Mouse (Mus musculus): ENCODE measurements around the gene Pip5k1b. TPM values are rescaled to one million over a fixed set of nuclear protein-coding genes. Genes with fewer than 3 reads are reported as not detected.
A peak's percentile ranks its signal among the peaks of the same experiment; 100 is the strongest.
"Not testable (repeated sequence)": the region's sequence is repeated elsewhere in the genome, so short reads cannot be mapped to it uniquely, and the experiment has no call there.

Gene Pip5k1b
- polyA plus RNA-seq, 1 experiment from 2014 or later, result 8.3 TPM

GRCm38 (mm10) chr19:24557456-24557855 is 1.8 kb upstream of the Pip5k1b start:
- Histone ChIP-seq H3K4me3 (ENCODE audit: low read depth, low read length) (no peak overlapping the region), H3K9ac (ENCODE audit: low read depth, low read length) (no peak overlapping the region)

GRCm38 (mm10) chr19:24556585-24556966 is 904 bp upstream of the Pip5k1b start:
- H3K4me2 ChIP-seq (ENCODE audit: low read depth, low read length), result peak overlapping the region; percentile 99
- H3K4me3 ChIP-seq (ENCODE audit: low read depth, low read length), result peak overlapping the region; percentile 89
- H3K27ac ChIP-seq (ENCODE audit: low read length), result peak overlapping the region; percentile 81
- no peak for ATAC-seq (ENCODE audit: low read depth)
- no peaks in the 10 kb centered on the region for H3K36me3 ChIP-seq (ENCODE audit: control insufficient read depth, insufficient read depth)
- H3K9ac ChIP-seq (ENCODE audit: low read depth, low read length), result peak overlapping the region; percentile 94
- H3K27me3 ChIP-seq (ENCODE audit: control insufficient read depth, insufficient read depth, low read depth, low read length), result peaks cover 28% of the 10 kb centered on the region
- H3K4me1 ChIP-seq (ENCODE audit: control insufficient read depth, low read depth, low read length), result peaks cover 29% of the 10 kb centered on the region
- no peaks in the 10 kb centered on the region for H3K9me3 ChIP-seq (replicated peaks; ENCODE audit: control insufficient read depth, low read length)
- 2% methylated on average over 12 of the region's 12 CpGs for WGBS (ENCODE audit: insufficient replicate concordance)

More at GRCm38 (mm10) chr19:24557456-24557855, 1.8 kb upstream of the Pip5k1b start:
- H3K27me3 ChIP-seq (ENCODE audit: control insufficient read depth, insufficient read depth, low read depth, low read length), result peaks cover 28% of the 10 kb centered on the region
- H3K4me1 ChIP-seq (ENCODE audit: control insufficient read depth, low read depth, low read length), result peaks cover 29% of the 10 kb centered on the region
- no peaks in the 10 kb centered on the region for H3K9me3 ChIP-seq (replicated peaks; ENCODE audit: control insufficient read depth, low read length)
- ATAC-seq (ENCODE audit: low read depth), result no peak
- H3K27ac ChIP-seq (ENCODE audit: low read length), result no peak overlapping the region
- H3K4me2 ChIP-seq (ENCODE audit: low read depth, low read length), result peak overlapping the region; percentile 99
- 6% methylated on average over 11 of the region's 11 CpGs for WGBS (ENCODE audit: insufficient replicate concordance)
- H3K36me3 ChIP-seq (ENCODE audit: control insufficient read depth, insufficient read depth), result no peaks in the 10 kb centered on the region

DNA sequence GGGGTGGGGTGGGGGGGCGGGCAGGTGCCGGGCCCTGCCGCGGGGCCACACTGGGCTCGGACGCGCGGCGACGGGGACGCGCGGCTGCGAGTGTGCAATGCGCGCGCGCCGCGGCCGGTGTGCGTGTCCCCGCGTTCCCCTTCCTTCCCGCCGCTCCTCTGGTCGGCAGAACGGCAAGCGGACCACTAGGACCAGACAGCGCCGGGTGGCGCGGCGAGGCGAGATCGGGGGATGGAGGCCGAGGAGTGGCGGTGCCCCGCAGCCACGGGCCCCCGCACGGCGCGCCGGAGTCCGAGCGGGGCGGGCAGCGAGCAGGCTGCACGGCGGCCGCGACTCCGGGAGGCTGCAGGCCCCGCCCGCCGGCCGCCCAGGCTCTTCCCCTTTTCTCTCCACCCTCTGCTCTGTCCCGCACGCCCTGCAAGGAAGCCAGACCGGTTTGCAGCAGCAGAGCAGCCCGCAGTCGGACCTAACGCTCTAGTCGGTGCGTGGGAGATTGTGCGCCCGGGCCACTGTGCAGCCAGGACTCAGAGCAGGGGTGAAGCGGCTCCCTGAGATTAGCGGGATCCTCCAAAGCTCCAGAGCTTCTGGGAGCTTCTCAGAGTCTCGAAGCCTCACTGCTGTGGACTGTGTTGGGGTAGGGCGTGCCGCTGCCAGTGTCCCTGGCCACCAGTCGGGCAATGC is 372 bp upstream of the Pip5k1b start:
- peak overlapping the region; percentile 94 for H3K9ac ChIP-seq (ENCODE audit: low read depth, low read length)
- H3K36me3 ChIP-seq (ENCODE audit: control insufficient read depth, insufficient read depth), result no peaks in the 10 kb centered on the region
- peak overlapping the region; percentile 89 for H3K4me3 ChIP-seq (ENCODE audit: low read depth, low read length)
- under 1% methylated on average over 37 of the region's 74 CpGs for WGBS (ENCODE audit: insufficient replicate concordance)
- H3K4me1 ChIP-seq (ENCODE audit: control insufficient read depth, low read depth, low read length), result peaks cover 29% of the 10 kb centered on the region
- ATAC-seq (ENCODE audit: low read depth), result peak; percentile 89
- H3K27ac ChIP-seq (ENCODE audit: low read length), result peak overlapping the region; percentile 81
- peak overlapping the region; percentile 99 for H3K4me2 ChIP-seq (ENCODE audit: low read depth, low read length)
- H3K27me3 ChIP-seq (ENCODE audit: control insufficient read depth, insufficient read depth, low read depth, low read length), result peaks cover 28% of the 10 kb centered on the region
- H3K9me3 ChIP-seq (replicated peaks; ENCODE audit: control insufficient read depth, low read length), result no peaks in the 10 kb centered on the region

DNA sequence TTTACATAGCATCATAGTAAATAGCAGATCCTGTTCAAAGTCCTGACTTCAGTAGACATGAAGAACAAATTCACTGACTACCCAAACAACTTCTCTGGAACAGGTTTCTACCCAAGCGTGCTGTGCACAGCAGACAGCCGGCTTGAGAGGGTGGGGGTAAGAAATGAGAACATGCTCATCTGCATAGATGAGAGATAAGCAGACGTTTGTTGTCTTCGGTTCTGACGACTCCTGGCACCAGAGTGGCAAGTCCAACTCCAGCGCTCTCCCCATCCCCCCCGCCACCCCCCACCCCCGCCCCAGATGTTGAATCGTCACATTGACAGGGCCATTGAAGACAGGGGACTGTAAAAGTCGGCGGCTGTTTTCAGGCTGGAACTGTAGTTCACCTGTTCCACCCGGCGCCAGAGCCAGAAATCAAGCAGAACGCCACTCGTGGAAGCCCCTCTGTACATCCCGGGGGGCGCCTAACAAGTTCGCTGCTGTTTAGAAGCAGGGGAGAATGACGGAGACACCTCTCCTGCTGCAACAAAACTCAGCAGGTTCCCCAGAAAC is 684 bp downstream of the Pip5k1b start:
- Histone ChIP-seq H3K36me3 (ENCODE audit: control insufficient read depth, insufficient read depth) (no peaks in the 10 kb centered on the region), H3K27ac (ENCODE audit: low read length) (peak overlapping the region; percentile 81), H3K4me3 (ENCODE audit: low read depth, low read length) (peak overlapping the region; percentile 89), H3K27me3 (ENCODE audit: control insufficient read depth, insufficient read depth, low read depth, low read length) (peaks cover 28% of the 10 kb centered on the region), H3K9ac (ENCODE audit: low read depth, low read length) (peak overlapping the region; percentile 94), H3K4me2 (ENCODE audit: low read depth, low read length) (peak overlapping the region; percentile 99), H3K9me3 (replicated peaks; ENCODE audit: control insufficient read depth, low read length) (no peaks in the 10 kb centered on the region), H3K4me1 (ENCODE audit: control insufficient read depth, low read depth, low read length) (peaks cover 29% of the 10 kb centered on the region)
- peak; percentile 69 for ATAC-seq (ENCODE audit: low read depth)
- WGBS (ENCODE audit: insufficient replicate concordance), result under 1% methylated on average over 19 of the region's 19 CpGs

GRCm38 (mm10) chr19:24554425-24554824 is 1.2 kb downstream of the Pip5k1b start:
- Histone ChIP-seq H3K4me2 (ENCODE audit: low read depth, low read length) (peak overlapping the region; percentile 99), H3K36me3 (ENCODE audit: control insufficient read depth, insufficient read depth) (no peaks in the 10 kb centered on the region), H3K4me3 (ENCODE audit: low read depth, low read length) (peak overlapping the region; percentile 89), H3K9me3 (replicated peaks; ENCODE audit: control insufficient read depth, low read length) (no peaks in the 10 kb centered on the region), H3K4me1 (ENCODE audit: control insufficient read depth, low read depth, low read length) (peaks cover 29% of the 10 kb centered on the region), H3K27me3 (ENCODE audit: control insufficient read depth, insufficient read depth, low read depth, low read length) (peaks cover 28% of the 10 kb centered on the region), H3K27ac (ENCODE audit: low read length) (peak overlapping the region; percentile 81), H3K9ac (ENCODE audit: low read depth, low read length) (peak overlapping the region; percentile 94)
- 29% methylated on average over 4 of the region's 4 CpGs for WGBS (ENCODE audit: insufficient replicate concordance)
- ATAC-seq (ENCODE audit: low read depth), result no peak

DNA sequence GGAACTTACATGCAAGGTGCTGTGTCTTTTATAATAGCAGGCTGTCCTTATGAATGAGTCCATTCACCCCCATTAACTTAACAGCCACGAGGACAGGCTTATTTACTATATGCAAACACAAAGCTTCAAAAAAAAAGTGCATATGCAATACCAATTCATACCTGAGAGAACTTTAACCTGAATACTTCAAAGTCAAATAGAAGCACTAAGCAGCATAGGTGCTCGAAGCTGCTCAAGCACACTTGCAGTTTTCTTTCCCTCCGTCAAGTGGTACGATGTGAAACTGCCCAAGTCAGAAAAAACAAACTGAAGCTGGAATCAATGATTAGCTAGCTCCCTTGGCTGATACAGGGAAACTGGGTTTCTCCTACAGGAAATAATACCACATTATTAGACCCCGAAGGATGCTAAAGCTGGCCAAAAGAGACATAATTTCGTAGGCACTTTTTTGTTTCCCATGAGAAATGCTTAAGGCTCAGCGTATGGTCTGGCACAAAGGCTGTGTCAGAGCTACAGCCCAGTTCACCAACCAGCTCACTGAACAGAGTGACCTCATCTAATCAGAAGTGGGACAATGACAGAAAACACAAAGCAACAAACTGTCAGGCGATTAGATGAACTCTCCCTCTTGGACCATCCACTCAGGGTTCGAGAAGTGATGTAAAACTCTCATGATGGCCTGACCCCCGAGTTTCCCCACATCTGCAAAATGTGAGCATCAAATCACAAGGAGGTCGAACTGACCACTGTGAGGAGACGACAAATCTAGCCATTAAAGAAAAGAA is 2.2 kb downstream of the Pip5k1b start:
- H3K27ac ChIP-seq (ENCODE audit: low read length), result peak overlapping the region; percentile 9
- H3K4me3 ChIP-seq (ENCODE audit: low read depth, low read length), result peak overlapping the region; percentile 89
- H3K9me3 ChIP-seq (replicated peaks; ENCODE audit: control insufficient read depth, low read length), result no peaks in the 10 kb centered on the region
- peak overlapping the region; percentile 99 for H3K4me2 ChIP-seq (ENCODE audit: low read depth, low read length)
- WGBS (ENCODE audit: insufficient replicate concordance), result 74% methylated on average over 12 of the region's 12 CpGs
- H3K36me3 ChIP-seq (ENCODE audit: control insufficient read depth, insufficient read depth), result peaks cover 3% of the 10 kb centered on the region; the same call in 1 of the 2 replicates
- H3K4me1 ChIP-seq (ENCODE audit: control insufficient read depth, low read depth, low read length), result peaks cover 29% of the 10 kb centered on the region
- peak overlapping the region; percentile 94 for H3K9ac ChIP-seq (ENCODE audit: low read depth, low read length)
- no peak for ATAC-seq (ENCODE audit: low read depth)
- H3K27me3 ChIP-seq (ENCODE audit: control insufficient read depth, insufficient read depth, low read depth, low read length), result peaks cover 21% of the 10 kb centered on the region

- not testable (repeated sequence) for H3K4me3 ChIP-seq (ENCODE audit: low read depth, low read length); H3K9ac ChIP-seq (ENCODE audit: low read depth, low read length); ATAC-seq (ENCODE audit: low read depth); H3K4me2 ChIP-seq (ENCODE audit: low read depth, low read length); H3K36me3 ChIP-seq (ENCODE audit: control insufficient read depth, insufficient read depth); H3K27ac ChIP-seq (ENCODE audit: low read length); H3K9me3 ChIP-seq (replicated peaks; ENCODE audit: control insufficient read depth, low read length)
- Histone ChIP-seq H3K27me3 (ENCODE audit: control insufficient read depth, insufficient read depth, low read depth, low read length) (peaks cover 15% of the 10 kb centered on the region), H3K4me1 (ENCODE audit: control insufficient read depth, low read depth, low read length) (peaks cover 29% of the 10 kb centered on the region)
- WGBS (ENCODE audit: insufficient replicate concordance), result 85% methylated on average over 6 of the region's 6 CpGs
Measured at GRCm38 (mm10) chr19:24552641-24553040, 3.0 kb downstream of the Pip5k1b start.

DNA sequence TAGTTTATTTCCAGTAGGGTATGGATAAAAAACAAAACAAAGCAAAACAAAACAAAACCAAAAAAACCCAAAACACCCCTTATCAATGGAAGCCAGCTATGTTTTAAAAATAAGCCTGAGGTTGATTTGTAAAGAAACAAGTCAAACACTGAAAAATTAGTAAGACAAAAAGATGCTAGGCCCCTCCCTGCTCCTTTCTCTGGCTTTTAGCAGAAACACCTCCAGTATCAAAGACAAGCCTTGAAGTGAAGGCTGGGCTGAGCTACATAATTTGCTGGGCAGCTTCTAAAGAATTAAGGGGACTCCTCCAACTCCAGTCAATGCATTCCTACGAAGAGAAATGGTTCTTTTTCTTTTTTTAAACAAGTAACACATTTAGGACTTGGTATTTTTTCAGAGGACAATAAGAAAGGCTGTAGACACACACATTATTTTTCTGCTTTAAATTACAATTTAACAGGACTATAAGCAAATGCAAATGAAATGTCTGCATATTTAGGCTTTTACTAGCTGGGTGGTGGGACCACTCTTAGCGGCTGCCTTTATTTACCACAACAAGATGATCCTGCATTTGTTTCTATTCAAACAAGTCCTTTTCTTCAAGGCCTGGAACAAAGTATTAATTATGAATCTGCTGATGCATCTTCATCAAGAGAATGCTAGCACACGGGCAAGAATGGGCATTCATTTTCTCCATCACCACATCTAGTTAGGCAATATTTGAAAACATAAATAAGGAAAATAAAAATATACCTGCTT is 4.3 kb downstream of the Pip5k1b start:
- no peak overlapping the region for H3K4me2 ChIP-seq (ENCODE audit: low read depth, low read length)
- H3K36me3 ChIP-seq (ENCODE audit: control insufficient read depth, insufficient read depth), result peaks cover 9% of the 10 kb centered on the region
- peaks cover 2% of the 10 kb centered on the region for H3K27me3 ChIP-seq (ENCODE audit: control insufficient read depth, insufficient read depth, low read depth, low read length)
- 64% methylated on average over 3 of the region's 3 CpGs for WGBS (ENCODE audit: insufficient replicate concordance)
- H3K27ac ChIP-seq (ENCODE audit: low read length), result no peak overlapping the region
- H3K9me3 ChIP-seq (replicated peaks; ENCODE audit: control insufficient read depth, low read length), result peaks cover 7% of the 10 kb centered on the region
- no peak for ATAC-seq (ENCODE audit: low read depth)
- H3K9ac ChIP-seq (ENCODE audit: low read depth, low read length), result no peak overlapping the region
- no peak overlapping the region for H3K4me3 ChIP-seq (ENCODE audit: low read depth, low read length)
- peaks cover 21% of the 10 kb centered on the region for H3K4me1 ChIP-seq (ENCODE audit: control insufficient read depth, low read depth, low read length)
